In genomic region chr1:176833948-176834347, GRCm38 (mm10) we compare ENCODE assay signal across 17 mouse cellular contexts. TPM values are rescaled to one million over a fixed set of nuclear protein-coding genes. Genes with fewer than 3 reads are reported as not detected.
DNase-seq lines count a peak whose midpoint lies in the region; TF ChIP-seq lines count a peak whose summit lies in the region.
"Had no signal": no experiment of that assay in that cellular context is flagged by ENCODE, and none has a peak within 500 bp of the region (broad histone marks: within the 10 kb centered on the region; RNA-seq: fewer than 3 reads in every experiment).

No protein-coding gene starts in this region.

- H3K79me2 ChIP-seq in MEL (ENCODE audit: control insufficient read depth, insufficient read depth, low read length, poor library complexity), result peaks cover 18% of the 10 kb centered on the region

- DNase-seq in heart, adult 9 months (ENCODE audit: low spot score in 2 of 2), result peak; percentile 58 to 66
- no peak for DNase-seq in heart, postnatal 36 days
- no peak for DNase-seq in MEL (ENCODE audit: low read depth, low spot score)
- no peak for DNase-seq in layer of hippocampus, postnatal 10 days (ENCODE audit: low spot score in 2 of 2)
- no peak for DNase-seq in cerebellum, postnatal 10 days
- DNase-seq: cerebellum, adult 2 months; kidney, adult 8-10 months; kidney, postnatal 36 days; left cerebral cortex, postnatal 4 days; liver, embryonic 13.5 days; thymus, adult 18-20 months had no signal

- H3K36me3 ChIP-seq in MEL (ENCODE audit: control insufficient read depth in 1 of 2, insufficient read depth in 2 of 2, low read length in 2 of 2), result peaks cover 0 to 11% of the 10 kb centered on the region in 2 experiments; a peak in 2 of 4 replicates
- peaks cover 53% of the 10 kb centered on the region for H3K36me3 ChIP-seq in megakaryocyte, embryonic 14.5 days (replicated peaks; ENCODE audit: low read length)
- H3K36me3 ChIP-seq: liver, embryonic 13.5 days; neural tube, embryonic 12.5 days had no signal

- TF ChIP-seq CTCF in MEL (IDR thresholded peaks at IDR 0.05 in 2 of 3, conservative IDR thresholded peaks at IDR 0.05 in 1 of 3; ENCODE audit: control insufficient read depth in 1 of 3, insufficient read depth in 1 of 3, low read depth in 2 of 3, low read length in 3 of 3, poor library complexity in 1 of 3, severe bottlenecking in 1 of 3), result no peak
- TF ChIP-seq CTCF in embryonic fibroblast, embryonic 13.5 days (IDR thresholded peaks at IDR 0.05; ENCODE audit: borderline replicate concordance, insufficient read depth, low read length), result no peak

- no peak overlapping the region for H3K9ac ChIP-seq in MEL (ENCODE audit: control insufficient read depth, low read depth, low read length, poor library complexity, severe bottlenecking)
- H3K9ac ChIP-seq: forebrain, embryonic 13.5 days; liver, embryonic 13.5 days; neural tube, embryonic 12.5 days had no signal

- H3K4me1 ChIP-seq in MEL (ENCODE audit: control insufficient read depth in 1 of 2, insufficient read depth in 2 of 2, low read length in 2 of 2), result peaks cover 8 to 21% of the 10 kb centered on the region in 2 experiments
- H3K4me1 ChIP-seq in embryonic fibroblast, embryonic 13.5 days (ENCODE audit: control insufficient read depth, insufficient read depth, low read length), result peaks cover 3% of the 10 kb centered on the region; the same call in 1 of the 2 replicates
- H3K4me1 ChIP-seq in megakaryocyte, embryonic 14.5 days, result peaks cover 49% of the 10 kb centered on the region

- no peaks in the 10 kb centered on the region for H3K9me3 ChIP-seq in MEL (replicated peaks; ENCODE audit: insufficient read depth, low read length)
- no peaks in the 10 kb centered on the region for H3K9me3 ChIP-seq in megakaryocyte, embryonic 14.5 days
- H3K9me3 ChIP-seq: forebrain, embryonic 13.5 days; hindbrain, embryonic 10.5 days; liver, embryonic 13.5 days; neural tube, embryonic 12.5 days had no signal

- peak overlapping the region; percentile 31 to 80; a peak in 3 of 4 replicates for H3K4me3 ChIP-seq in MEL (ENCODE audit: control insufficient read depth in 1 of 2, insufficient read depth in 1 of 2, low read depth in 2 of 2, low read length in 2 of 2)
- H3K4me3 ChIP-seq in embryonic fibroblast, embryonic 13.5 days (ENCODE audit: insufficient read depth, low read length), result peak overlapping the region; percentile 54
- H3K4me3 ChIP-seq in megakaryocyte, embryonic 14.5 days (replicated peaks), result peak overlapping the region; percentile 72
- H3K4me3 ChIP-seq: forebrain, embryonic 13.5 days; hindbrain, embryonic 10.5 days; neural tube, embryonic 12.5 days had no signal

- H3K27ac ChIP-seq in MEL (ENCODE audit: control insufficient read depth, low read depth, low read length), result no peak overlapping the region
- peak overlapping the region; percentile 51; the same call in 1 of the 2 replicates for H3K27ac ChIP-seq in embryonic fibroblast, embryonic 13.5 days (ENCODE audit: insufficient read depth, low read length)
- H3K27ac ChIP-seq: forebrain, embryonic 13.5 days; hindbrain, embryonic 10.5 days; liver, embryonic 13.5 days; neural tube, embryonic 12.5 days had no signal

- intact Hi-C loops in heart, postnatal 36 days (cut with DNase I), result no loop called here

- no peak for TF ChIP-seq RAD21 in MEL (IDR thresholded peaks at IDR 0.05; ENCODE audit: low read depth, low read length)

- no peaks in the 10 kb centered on the region for H3K27me3 ChIP-seq in MEL (ENCODE audit: control insufficient read depth in 1 of 2, insufficient read depth in 2 of 2, low read length in 2 of 2)
- H3K27me3 ChIP-seq in megakaryocyte, embryonic 14.5 days (replicated peaks), result no peaks in the 10 kb centered on the region
- H3K27me3 ChIP-seq: Patski had no signal

- TF ChIP-seq POLR2A in MEL (IDR thresholded peaks at IDR 0.05; ENCODE audit: control insufficient read depth in 1 of 2, insufficient read depth in 1 of 2, low read depth in 1 of 2, low read length in 2 of 2, poor library complexity in 1 of 2), result no peak
- no peak for TF ChIP-seq POLR2A in embryonic fibroblast, embryonic 13.5 days (IDR thresholded peaks at IDR 0.05; ENCODE audit: low read depth, low read length)

- TF ChIP-seq EP300 in MEL (IDR thresholded peaks at IDR 0.05; ENCODE audit: low read depth in 1 of 2, low read length in 2 of 2), result no peak

TF ChIP-seq in MEL, 35 proteins besides CTCF, POLR2A, EP300 and RAD21:
- TF ChIP-seq ZKSCAN1 (IDR thresholded peaks at IDR 0.05; ENCODE audit: low read depth, low read length), result no peak

RNA-seq across cellular contexts. Expression of gene Sdccag8, which starts 19.5 kb away (rescaled TPM):
- 1 to 10 TPM; 4.7 to 5.8 TPM for total RNA-seq in heart, postnatal 36 days (2021)
- total RNA-seq in MEL (2012; rRNA removed), result 4.6 and 4.9 TPM in 2 replicates
- 1 to 10 TPM in 1 of 2 experiments, not detected in 1; 7.8 TPM for polyA plus RNA-seq in MEL (2012; ENCODE audit: insufficient read depth in 1 of 2, insufficient read length in 2 of 2, low read depth in 1 of 2, low replicate concordance in 2 of 2, missing spikeins in 1 of 2)
- polyA plus RNA-seq in embryonic fibroblast, embryonic 13.5 days (2011; ENCODE audit: insufficient read length, low read depth, missing spikeins), result 14.0 and 14.3 TPM in 2 replicates
- polyA plus RNA-seq in megakaryocyte, embryonic 14.5 days (2012; ENCODE audit: insufficient read depth, low replicate concordance), result 2.0 and 3.0 TPM in 2 replicates
- 10 to 100 TPM in 1 of 2 experiments, 1 to 10 TPM in 1; 9.8 to 12.7 TPM for total RNA-seq in layer of hippocampus, postnatal 10 days (2021)

RNA-seq across cellular contexts. Expression of gene Cep170, which starts 20.1 kb away (rescaled TPM):
- 10 to 100 TPM; 24.8 to 26.2 TPM for total RNA-seq in heart, postnatal 36 days (2021)
- 9.2 and 10.8 TPM in 2 replicates for total RNA-seq in MEL (2012; rRNA removed)
- polyA plus RNA-seq in MEL (2012; ENCODE audit: insufficient read depth in 1 of 2, insufficient read length in 2 of 2, low read depth in 1 of 2, low replicate concordance in 2 of 2, missing spikeins in 1 of 2), result 100 to 1,000 TPM in 1 of 2 experiments, 10 to 100 TPM in 1; 13.9 to 423 TPM
- 117 and 137 TPM in 2 replicates for polyA plus RNA-seq in embryonic fibroblast, embryonic 13.5 days (2011; ENCODE audit: insufficient read length, low read depth, missing spikeins)
- polyA plus RNA-seq in megakaryocyte, embryonic 14.5 days (2012; ENCODE audit: insufficient read depth, low replicate concordance), result 1.7 and 3.1 TPM in 2 replicates
- 100 to 1,000 TPM; 152 to 164 TPM for total RNA-seq in layer of hippocampus, postnatal 10 days (2021)

Comparison
In these comparisons a context has a peak if more than half of its experiments do, and no peak if none do; other contexts are left out.
1. DNase-seq: peak in heart, adult 9 months (2 of 2); none in heart, postnatal 36 days (0 of 2), MEL (single experiment), layer of hippocampus, postnatal 10 days (0 of 2) and cerebellum, postnatal 10 days (0 of 2).
2. RNA of gene Cep170, which starts 20.1 kb away (total RNA-seq): 152 to 164 TPM in layer of hippocampus, postnatal 10 days; 24.8 to 26.2 TPM in heart, postnatal 36 days and 9.2 to 10.8 TPM in MEL; every median in the first group is over 4 times any median in the second.
3. Peak in every context shown above with its lines, with median percentiles within 50 percentile points of each other: H3K4me3 ChIP-seq.